Mouse (Mus musculus): Measurements from ENCODE around the gene Gm8914.
"Not testable (repeated sequence)": the region's sequence is repeated elsewhere in the genome, so short reads cannot be mapped to it uniquely, and the experiment has no call there.

The Gm8914 gene

DNA sequence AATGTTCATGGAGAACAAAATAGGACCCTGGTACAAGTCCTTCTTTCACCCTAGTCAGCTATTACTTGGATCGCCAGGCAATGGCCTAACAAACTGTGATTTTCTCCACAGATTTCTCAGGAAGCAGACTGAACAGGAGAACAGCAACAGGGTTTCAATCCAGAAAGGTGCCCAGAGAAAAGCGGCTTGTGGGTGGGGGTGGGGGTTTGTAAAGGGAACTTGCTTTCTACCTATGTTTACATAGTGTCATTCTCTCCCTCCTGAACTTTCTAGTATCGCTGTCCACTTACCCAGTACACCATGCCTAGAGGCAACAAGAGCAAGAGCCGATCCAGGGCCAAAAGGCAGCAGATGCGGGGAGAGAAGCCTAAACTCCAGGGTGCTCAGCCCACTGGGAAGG, at the start of gene Gm8914:
Gene Gm8914 (plus strand): TSS at position 301 of the 400 bp plus-strand sequence.
- DNase-seq (ENCODE audit: low read depth), result not testable (repeated sequence)

Data from c-Kit-positive CD71-negative TER-119-negative erythroid progenitor cells, embryonic 14.5 days (primary cell).